Mouse (Mus musculus) liver, embryonic 14.5 days (tissue): ENCODE measurements around the gene Il22ra1.

Experiments
- CTCF ChIP-seq: IDR thresholded peaks from 2 replicates; pipeline ENCODE4 v1.5.1; 2016; ENCODE audit warnings: antibody characterized with exemption, low read depth, control low read depth
- EP300 ChIP-seq: IDR thresholded peaks from 2 replicates; pipeline ENCODE4 v1.6.1; 2016; ENCODE audit warnings: antibody characterized with exemption, low read depth

GRCm38 (mm10) chr4:135698498-135698897 is 29.5 kb upstream of the Il22ra1 start:
- TF ChIP-seq EP300, result no peak
- TF ChIP-seq CTCF, result no peak
